Mouse (Mus musculus): Measurements from ENCODE around the gene Aadacl2.

DNA sequence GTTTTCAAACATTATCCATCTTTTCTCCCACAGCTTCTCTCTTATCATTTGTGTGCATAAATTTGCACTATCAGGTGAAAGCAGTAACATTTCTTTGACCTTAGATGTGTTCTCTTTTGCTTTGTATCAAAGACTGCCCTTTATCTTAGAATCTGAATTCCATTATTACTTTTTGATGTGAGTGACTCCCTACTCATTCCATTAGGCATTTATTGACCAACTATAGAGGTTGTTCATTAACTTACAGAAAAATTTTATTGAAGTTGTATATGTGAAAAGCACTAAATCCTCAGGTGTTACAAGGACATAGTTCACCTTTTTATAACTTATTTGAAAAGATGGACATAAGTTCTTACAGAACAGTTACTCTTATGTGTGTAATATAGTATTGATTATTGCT is 2.9 kb upstream of the Aadacl2 start:
- TF ChIP-seq CTCF (IDR thresholded peaks at IDR 0.05; ENCODE audit: control insufficient read depth, insufficient read depth, low read length) (no peak), POLR2A (IDR thresholded peaks at IDR 0.05; ENCODE audit: borderline replicate concordance, control insufficient read depth, low read depth, low read length) (no peak)
